Mouse (Mus musculus): Measurements from ENCODE around the gene Zbtb1. TPM values are rescaled to one million over a fixed set of nuclear protein-coding genes. Genes with fewer than 3 reads are reported as not detected.

The Zbtb1 gene
- polyA plus RNA-seq, 1 experiment from 2014 or later, result 6.4 TPM

DNA sequence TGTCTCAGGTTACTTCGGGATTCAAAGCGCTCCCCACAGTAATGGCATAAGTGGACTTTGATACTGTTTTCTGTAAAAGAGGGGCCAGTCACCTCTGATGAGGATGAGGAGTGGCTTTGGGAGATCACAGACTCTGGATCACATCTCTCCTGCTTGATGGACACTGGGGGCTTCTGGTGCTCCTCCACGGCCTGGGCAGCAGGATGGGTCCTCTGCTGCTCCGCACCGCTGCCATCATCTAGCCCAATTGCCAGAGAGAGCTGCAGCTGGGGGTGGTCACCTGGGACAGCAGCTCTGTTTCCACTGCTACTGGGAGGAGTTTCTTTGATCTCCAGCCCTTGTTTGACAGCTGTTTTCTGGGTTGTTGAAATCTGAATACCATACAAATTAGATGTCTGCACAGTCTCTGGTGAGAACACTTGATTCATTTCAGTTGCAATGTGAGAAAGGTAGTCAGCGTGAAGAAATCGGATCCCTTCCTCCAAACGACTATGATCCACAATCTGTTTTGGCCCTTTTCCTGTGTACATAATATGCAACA is 20.3 kb upstream of the Zbtb1 start:
- 71% methylated on average over 8 of the region's 8 CpGs for WGBS
- H3K27me3 ChIP-seq (replicated peaks), result no peaks in the 10 kb centered on the region

DNA sequence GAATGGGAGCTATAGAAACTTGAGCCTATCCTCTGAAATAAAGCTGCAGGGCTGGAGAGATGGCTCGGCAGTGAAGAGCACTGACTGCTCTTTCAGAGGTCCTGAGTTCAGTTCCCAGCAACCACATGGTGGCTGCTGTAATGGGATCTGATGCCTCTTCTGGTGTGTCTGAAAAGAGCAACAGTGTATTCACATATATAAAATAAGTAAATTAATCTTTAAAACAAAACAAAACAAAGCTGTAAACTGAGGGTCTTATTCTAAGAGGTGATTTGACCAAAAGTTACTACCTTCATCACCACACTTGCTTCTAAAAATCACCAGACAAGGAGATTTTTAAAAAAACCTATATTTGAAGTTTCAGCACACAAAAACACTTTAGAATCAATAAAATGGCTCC is 9.2 kb upstream of the Zbtb1 start:
- WGBS, result 79% methylated on average over 1 of the region's 1 CpGs
- ATAC-seq (ENCODE audit: extremely low read depth, insufficient number of reproducible peaks, low FRiP score, low TSS enrichment), result no peak
- Histone ChIP-seq H3K27ac (replicated peaks) (no peak overlapping the region), H3K4me3 (no peak overlapping the region), H3K4me2 (no peak overlapping the region), H3K36me3 (peaks cover 15% of the 10 kb centered on the region), H3K4me1 (peaks cover 24% of the 10 kb centered on the region), H3K27me3 (replicated peaks) (no peaks in the 10 kb centered on the region), H3K9me3 (no peaks in the 10 kb centered on the region), H3K9ac (no peak overlapping the region)

More for the DNA sequence above, 20.3 kb upstream of the Zbtb1 start:
- Histone ChIP-seq H3K4me3 (no peak overlapping the region), H3K4me1 (peaks cover 6% of the 10 kb centered on the region; the same call in 1 of the 2 replicates), H3K9ac (no peak overlapping the region), H3K9me3 (no peaks in the 10 kb centered on the region), H3K4me2 (no peak overlapping the region), H3K27ac (replicated peaks) (no peak overlapping the region), H3K36me3 (peaks cover 64% of the 10 kb centered on the region)
- no peak for ATAC-seq (ENCODE audit: extremely low read depth, insufficient number of reproducible peaks, low FRiP score, low TSS enrichment)

DNA sequence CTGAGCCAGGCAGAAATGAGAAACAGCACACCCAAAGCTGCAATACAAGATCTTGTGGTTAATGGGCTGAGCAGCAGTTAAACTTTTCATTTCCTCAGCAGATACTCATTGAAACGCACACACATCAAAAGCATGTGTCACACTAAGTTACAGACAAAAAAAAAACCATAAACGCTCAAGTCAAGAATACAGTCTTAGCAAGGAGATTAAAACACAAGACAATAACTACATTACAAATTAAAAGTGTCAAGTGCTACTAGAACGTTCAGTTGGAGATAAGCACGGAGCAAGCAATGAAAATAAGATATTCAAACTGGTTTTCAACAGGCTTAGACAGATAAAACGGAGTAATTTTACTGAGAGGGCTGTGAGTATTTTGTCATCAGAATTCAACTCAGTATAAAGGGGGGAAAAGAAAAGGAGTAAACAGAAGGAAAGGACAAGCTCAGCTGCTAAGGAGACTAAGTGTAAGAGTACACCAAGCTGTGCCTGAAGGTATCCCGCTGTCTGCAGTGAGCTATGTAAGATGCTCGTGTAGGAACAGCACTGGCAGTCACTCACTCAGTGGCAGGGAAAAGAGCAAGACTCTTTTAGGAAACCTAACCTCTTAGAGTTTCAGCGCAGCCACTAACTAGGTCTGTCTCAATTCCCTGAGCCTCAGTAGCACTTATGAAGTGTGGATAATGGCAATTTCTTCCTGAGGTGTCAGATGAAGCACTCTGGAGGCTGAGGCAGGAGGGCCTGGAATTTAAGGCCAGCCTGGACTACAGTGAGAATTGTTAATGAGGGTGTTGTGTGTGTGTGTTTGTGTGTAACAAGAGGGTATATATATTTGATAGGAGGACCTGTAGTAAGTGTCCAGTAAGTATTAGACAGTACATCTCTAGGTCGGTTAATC is 8.4 kb upstream of the Zbtb1 start:
- H3K27ac ChIP-seq (replicated peaks), result 0 out of 2 replicates have a peak overlapping the region, but pooled peaks have one; percentile 15
- peaks cover 31% of the 10 kb centered on the region for H3K4me1 ChIP-seq
- no peaks in the 10 kb centered on the region for H3K27me3 ChIP-seq (replicated peaks)
- no peak overlapping the region for H3K4me2 ChIP-seq
- no peaks in the 10 kb centered on the region for H3K9me3 ChIP-seq
- H3K4me3 ChIP-seq, result no peak overlapping the region
- ATAC-seq (ENCODE audit: extremely low read depth, insufficient number of reproducible peaks, low FRiP score, low TSS enrichment), result no peak
- H3K36me3 ChIP-seq, result peaks cover 15% of the 10 kb centered on the region
- WGBS, result 55% methylated on average over 9 of the region's 9 CpGs
- H3K9ac ChIP-seq, result no peak overlapping the region

DNA sequence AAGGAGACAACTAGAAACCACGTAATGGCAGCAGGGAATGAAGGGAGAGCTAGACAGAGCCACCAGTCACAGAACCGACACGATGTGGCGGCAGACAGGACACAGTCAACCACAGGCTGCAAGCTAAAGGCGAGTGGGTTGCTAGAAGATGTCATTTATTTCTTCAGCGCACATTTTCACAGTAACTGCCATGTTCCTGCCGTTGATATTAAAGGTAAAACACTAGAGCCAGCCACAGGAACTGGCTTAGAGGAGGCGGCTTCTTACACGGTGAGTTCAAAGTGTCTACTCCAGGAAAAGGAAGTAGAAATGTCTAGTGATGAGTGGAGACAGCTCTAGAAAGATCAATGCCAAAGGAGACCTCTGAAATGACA is 7.8 kb upstream of the Zbtb1 start:
- Histone ChIP-seq H3K36me3 (peaks cover 12% of the 10 kb centered on the region), H3K4me3 (no peak overlapping the region), H3K27me3 (replicated peaks) (no peaks in the 10 kb centered on the region), H3K9ac (no peak overlapping the region), H3K4me2 (no peak overlapping the region), H3K9me3 (no peaks in the 10 kb centered on the region), H3K27ac (replicated peaks) (no peak overlapping the region), H3K4me1 (peaks cover 38% of the 10 kb centered on the region)
- WGBS, result 73% methylated on average over 9 of the region's 9 CpGs
- ATAC-seq (ENCODE audit: extremely low read depth, insufficient number of reproducible peaks, low FRiP score, low TSS enrichment), result no peak

DNA sequence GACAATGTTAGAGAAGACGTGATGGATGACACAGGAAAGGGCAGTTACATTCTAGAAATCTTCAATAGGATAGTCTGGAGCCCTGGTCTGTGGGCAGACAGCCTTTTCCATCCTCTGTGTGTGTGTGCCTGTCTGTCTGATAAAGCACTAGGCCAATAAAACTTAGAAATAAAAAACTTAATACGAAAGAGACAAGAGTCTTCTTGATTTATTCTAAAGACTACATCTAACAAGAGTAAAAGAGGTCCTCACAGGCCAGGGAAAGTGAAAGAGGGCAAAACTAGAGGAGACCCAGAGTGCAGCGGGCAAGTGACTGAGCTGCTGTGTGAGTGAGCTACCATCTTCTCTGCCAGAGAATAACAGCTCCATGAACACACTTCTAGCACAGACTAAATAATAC is 3.8 kb upstream of the Zbtb1 start:
- peak overlapping the region; percentile 37; the same call in 1 of the 2 replicates for H3K9ac ChIP-seq
- H3K27me3 ChIP-seq (replicated peaks), result no peaks in the 10 kb centered on the region
- 80% methylated on average over 3 of the region's 3 CpGs for WGBS
- no peak overlapping the region for H3K4me2 ChIP-seq
- H3K27ac ChIP-seq (replicated peaks), result no peak overlapping the region
- peaks cover 53% of the 10 kb centered on the region for H3K4me1 ChIP-seq
- H3K4me3 ChIP-seq, result no peak overlapping the region
- no peaks in the 10 kb centered on the region for H3K9me3 ChIP-seq
- peaks cover 6% of the 10 kb centered on the region for H3K36me3 ChIP-seq
- no peak for ATAC-seq (ENCODE audit: extremely low read depth, insufficient number of reproducible peaks, low FRiP score, low TSS enrichment)

DNA sequence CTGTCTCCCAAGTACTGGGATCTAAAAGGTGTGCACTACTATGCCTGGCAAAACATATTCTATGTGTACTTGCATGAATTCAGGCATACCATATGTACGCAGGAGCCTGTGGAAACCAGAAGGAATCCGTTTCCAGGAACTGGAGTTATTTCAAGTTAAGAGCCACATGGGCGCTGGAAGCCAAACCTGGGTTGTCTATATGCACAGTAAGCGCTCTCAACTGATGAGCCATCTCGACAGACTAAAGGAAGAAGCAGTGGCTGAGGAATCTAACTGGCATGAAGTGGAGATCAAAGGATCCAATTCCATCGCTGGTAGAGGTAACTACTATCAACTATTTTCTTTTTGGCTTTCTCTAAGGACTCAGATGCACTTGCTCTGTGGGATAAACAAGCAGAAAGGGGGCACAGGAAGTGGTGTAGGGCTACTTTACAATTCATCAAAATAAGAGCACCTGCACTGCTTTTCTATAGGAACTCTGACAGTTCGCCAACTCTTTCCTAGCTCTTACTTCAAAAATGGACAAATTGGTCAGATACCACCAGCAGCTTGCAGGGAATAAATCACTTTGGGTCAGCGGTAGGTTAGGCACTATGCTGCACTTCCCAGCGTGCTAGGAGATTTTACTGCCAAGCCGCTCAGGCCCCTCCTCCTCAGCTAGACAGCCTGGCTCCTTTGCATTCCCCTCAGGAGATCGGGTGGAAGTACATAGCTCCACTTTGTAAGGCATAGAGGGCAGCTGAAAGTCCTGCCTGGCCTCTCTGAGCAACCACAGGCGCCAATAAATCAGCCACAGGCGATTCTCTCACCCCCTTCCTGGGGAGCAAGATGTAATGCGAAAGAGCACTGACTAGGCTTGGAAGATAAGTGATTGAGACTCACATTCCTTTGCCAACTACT is 2.7 kb upstream of the Zbtb1 start:
- Histone ChIP-seq H3K9ac (peak overlapping the region; percentile 99), H3K36me3 (peaks cover 6% of the 10 kb centered on the region), H3K4me1 (peaks cover 52% of the 10 kb centered on the region), H3K4me2 (peak overlapping the region; percentile 95), H3K9me3 (no peaks in the 10 kb centered on the region), H3K27me3 (replicated peaks) (no peaks in the 10 kb centered on the region), H3K27ac (replicated peaks) (peak overlapping the region; percentile 100), H3K4me3 (peak overlapping the region; percentile 96)
- no peak for ATAC-seq (ENCODE audit: extremely low read depth, insufficient number of reproducible peaks, low FRiP score, low TSS enrichment)
- WGBS, result 19% methylated on average over 14 of the region's 14 CpGs

DNA sequence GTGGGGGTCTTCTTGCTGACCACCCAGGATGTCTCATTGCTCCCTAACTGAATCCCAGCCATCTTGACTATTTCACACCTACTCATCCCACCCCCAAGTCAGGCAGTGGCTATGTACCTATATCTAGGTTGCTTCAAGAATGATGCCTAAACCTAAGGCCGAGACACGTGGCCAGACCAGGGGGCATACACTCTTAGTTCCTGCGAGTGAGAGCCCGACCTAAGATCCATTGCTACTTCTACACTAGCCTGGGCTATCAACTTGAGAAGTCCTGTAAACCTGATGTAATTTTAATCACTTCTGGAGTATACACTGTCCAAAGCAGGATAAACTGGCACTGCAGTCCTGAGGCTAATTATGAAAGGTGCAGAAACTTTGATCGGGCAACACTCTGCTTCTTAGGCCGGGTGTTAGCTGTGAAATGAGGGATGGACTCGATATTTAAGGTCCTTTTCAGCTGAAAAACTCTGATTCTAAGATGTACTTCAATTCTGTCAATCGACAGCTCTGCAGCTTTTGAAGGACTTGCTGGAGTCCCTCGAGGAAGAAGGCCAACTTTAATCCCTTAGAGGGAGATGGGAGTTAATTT is 1.8 kb upstream of the Zbtb1 start:
- WGBS, result 9% methylated on average over 9 of the region's 9 CpGs
- H3K4me2 ChIP-seq, result peak overlapping the region; percentile 95
- peaks cover 9% of the 10 kb centered on the region for H3K36me3 ChIP-seq
- peak overlapping the region; percentile 100 for H3K27ac ChIP-seq (replicated peaks)
- no peaks in the 10 kb centered on the region for H3K27me3 ChIP-seq (replicated peaks)
- H3K9me3 ChIP-seq, result no peaks in the 10 kb centered on the region
- ATAC-seq (ENCODE audit: extremely low read depth, insufficient number of reproducible peaks, low FRiP score, low TSS enrichment), result no peak
- peaks cover 54% of the 10 kb centered on the region for H3K4me1 ChIP-seq
- H3K4me3 ChIP-seq, result peak overlapping the region; percentile 96
- peak overlapping the region; percentile 99 for H3K9ac ChIP-seq

DNA sequence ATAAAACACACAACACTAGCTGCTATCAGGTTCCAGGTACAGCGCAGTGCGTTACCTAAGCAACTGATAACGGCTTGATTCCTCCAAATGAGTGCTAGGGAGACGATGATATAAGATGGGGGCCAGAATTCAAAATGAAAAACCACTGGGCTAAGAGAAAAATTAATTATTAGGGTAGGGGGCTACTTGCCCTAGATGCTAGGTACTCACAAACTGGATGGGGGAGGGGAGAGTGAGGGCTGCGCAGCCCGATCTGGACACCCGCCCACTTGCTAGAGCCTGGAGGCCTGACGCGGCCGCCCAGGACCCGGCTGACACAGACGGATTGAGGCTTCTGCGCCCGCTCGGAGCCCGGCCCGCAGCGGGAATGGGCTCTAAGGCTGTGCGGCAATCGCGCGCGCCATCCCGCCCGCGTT is 1.3 kb upstream of the Zbtb1 start:
- Histone ChIP-seq H3K27me3 (replicated peaks) (no peaks in the 10 kb centered on the region), H3K4me3 (peak overlapping the region; percentile 96), H3K27ac (replicated peaks) (peak overlapping the region; percentile 100), H3K4me1 (peaks cover 57% of the 10 kb centered on the region), H3K9ac (peak overlapping the region; percentile 99), H3K36me3 (peaks cover 9% of the 10 kb centered on the region), H3K9me3 (no peaks in the 10 kb centered on the region), H3K4me2 (peak overlapping the region; percentile 95)
- ATAC-seq (ENCODE audit: extremely low read depth, insufficient number of reproducible peaks, low FRiP score, low TSS enrichment), result peak; percentile 15; the same call in 1 of the 2 replicates
- WGBS, result under 1% methylated on average over 18 of the region's 26 CpGs

DNA sequence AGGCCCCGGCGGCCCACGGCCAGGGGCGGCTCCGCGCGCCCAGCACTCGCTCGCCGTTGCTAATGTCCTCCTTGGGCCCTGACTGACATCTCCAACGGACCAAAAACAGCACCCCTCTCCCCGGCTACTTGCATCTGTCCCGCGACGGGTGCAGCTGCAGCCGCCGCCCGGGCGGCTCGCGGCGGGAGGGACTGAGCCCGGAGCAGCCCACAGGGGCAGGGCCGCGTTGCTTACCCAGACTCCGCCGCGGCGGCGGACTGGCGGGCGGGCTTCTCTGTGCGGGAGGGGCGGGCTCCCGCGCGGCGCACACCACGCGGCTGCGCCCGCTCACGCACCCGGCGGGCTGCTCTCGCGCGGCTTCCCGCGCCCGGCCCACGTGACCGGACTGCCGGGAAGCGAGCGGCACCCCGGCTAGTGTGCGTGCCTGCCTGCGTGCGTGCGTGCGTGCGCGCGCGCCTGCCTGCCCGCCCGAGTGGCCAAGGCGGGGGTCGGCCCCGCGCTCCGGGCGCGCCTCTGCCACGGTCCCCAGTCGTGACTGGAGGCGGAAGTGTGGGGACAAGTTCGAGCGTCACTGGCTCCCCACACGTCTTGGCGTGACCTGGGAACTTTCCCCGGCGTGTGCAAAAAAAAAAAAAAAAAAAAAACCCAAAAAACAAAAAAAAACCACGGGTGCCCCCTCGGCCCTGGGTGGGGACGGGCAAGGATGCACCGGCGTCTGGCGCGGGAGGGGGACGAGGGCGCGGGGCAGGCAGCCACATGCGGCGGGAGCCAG is 674 bp upstream of the Zbtb1 start, which contains the start of gene Zbtb25:
Gene Zbtb25 (minus strand): TSS at position 397 of the 772 bp plus-strand sequence.
- Histone ChIP-seq H3K36me3 (peaks cover 4% of the 10 kb centered on the region), H3K27ac (replicated peaks) (peak within 1 kb of the TSS; percentile 100), H3K4me1 (peaks cover 63% of the 10 kb centered on the region), H3K9ac (peak within 1 kb of the TSS; percentile 99), H3K27me3 (replicated peaks) (no peaks in the 10 kb centered on the region), H3K4me3 (peak within 1 kb of the TSS; percentile 96), H3K4me2 (peak within 1 kb of the TSS; percentile 95), H3K9me3 (no peaks in the 10 kb centered on the region)
- ATAC-seq (ENCODE audit: extremely low read depth, insufficient number of reproducible peaks, low FRiP score, low TSS enrichment), result peak; percentile 63; the same call in 1 of the 2 replicates
- under 1% methylated on average over 96 of the region's 96 CpGs for WGBS

Measured in heart, embryonic 13.5 days (tissue).